Mouse (Mus musculus) myocyte (in vitro differentiated cells): ENCODE results near the gene Slc7a8. TPM values are rescaled to one million over a fixed set of nuclear protein-coding genes. Genes with fewer than 3 reads are reported as not detected.

ENCODE experiments used
- H3K27me3 ChIP-seq: one replicate; pipeline ENCODE4 v1.6.1; 2011; ENCODE audit not compliant: control insufficient read depth, insufficient read depth, insufficient read length
- H3K36me3 ChIP-seq: one replicate; pipeline ENCODE4 v1.6.1; 2011; ENCODE audit not compliant: control insufficient read depth, insufficient read depth
- H3K4me2 ChIP-seq: one replicate; pipeline ENCODE4 v1.6.1; 2011; ENCODE audit warnings: low read depth, control low read depth
- H3K4me3 ChIP-seq: one replicate; pipeline ENCODE4 v1.5.1; 2011; ENCODE audit warnings: mild to moderate bottlenecking, control low read depth, moderate library complexity
- H3K79me2 ChIP-seq: one replicate; pipeline ENCODE4 v1.6.1; 2011; ENCODE audit not compliant: control insufficient read depth, insufficient read depth
- H3ac ChIP-seq: one replicate; pipeline ENCODE4 v1.6.1; 2011; ENCODE audit not compliant: control insufficient read depth, insufficient read length
- CEBPB ChIP-seq: IDR thresholded peaks from 2 replicates; pipeline ENCODE4 v1.6.1; 2011; ENCODE audit warnings: mild to moderate bottlenecking, moderate library complexity; ENCODE audit not compliant: poor library complexity, insufficient read depth, severe bottlenecking
- E2F4 ChIP-seq: IDR thresholded peaks from one replicate; pipeline ENCODE4 v1.6.1; 2011; ENCODE audit warnings: mild to moderate bottlenecking, control low read depth, moderate library complexity; ENCODE audit not compliant: insufficient read depth
- MAX ChIP-seq: IDR thresholded peaks from one replicate; pipeline ENCODE4 v1.6.1; 2011; ENCODE audit warnings: low read depth, mild to moderate bottlenecking, control low read depth
- MYOD1 ChIP-seq, 3 experiments: IDR thresholded peaks; one replicate each; pipeline ENCODE4 v1.6.1; 2011; ENCODE audit warnings: control low read depth in 2 of 3, low read depth in 2 of 3, mild to moderate bottlenecking in 2 of 3, moderate library complexity in 1 of 3; ENCODE audit not compliant: insufficient read length in 2 of 3, control insufficient read depth in 1 of 3
- MYOG ChIP-seq, 3 experiments: IDR thresholded peaks; one replicate each; pipeline ENCODE4 v1.6.1; 2011; ENCODE audit warnings: control low read depth in 2 of 3, low read depth in 2 of 3, mild to moderate bottlenecking in 2 of 3; ENCODE audit not compliant: insufficient read length in 2 of 3, control insufficient read depth in 1 of 3, insufficient read depth in 1 of 3
- POLR2A ChIP-seq: IDR thresholded peaks from one replicate; pipeline ENCODE4 v1.6.1; 2011; ENCODE audit warnings: low read depth, mild to moderate bottlenecking, control low read depth, moderate library complexity; ENCODE audit not compliant: insufficient read length
- POLR2AphosphoS2 ChIP-seq: IDR thresholded peaks from one replicate; pipeline ENCODE4 v1.6.1; 2011; ENCODE audit warnings: low read depth, control low read depth; ENCODE audit not compliant: insufficient read length
- REST ChIP-seq: IDR thresholded peaks from one replicate; pipeline ENCODE4 v1.6.1; 2011; ENCODE audit warnings: mild to moderate bottlenecking, control low read depth, moderate library complexity; ENCODE audit not compliant: insufficient read depth, insufficient read length
- SRF ChIP-seq: IDR thresholded peaks from one replicate; pipeline ENCODE4 v1.6.1; 2011; ENCODE audit warnings: low read depth; ENCODE audit not compliant: control insufficient read depth, insufficient read length
- TCF12 ChIP-seq: IDR thresholded peaks from one replicate; pipeline ENCODE4 v1.6.1; 2011; ENCODE audit warnings: mild to moderate bottlenecking, control low read depth; ENCODE audit not compliant: poor library complexity, insufficient read depth, severe bottlenecking
- TCF3 ChIP-seq: IDR thresholded peaks from one replicate; pipeline ENCODE4 v1.6.1; 2011; ENCODE audit warnings: low read depth, control low read depth; ENCODE audit not compliant: insufficient read length
- USF1 ChIP-seq: IDR thresholded peaks from one replicate; pipeline ENCODE4 v1.6.1; 2011; ENCODE audit warnings: low read depth, mild to moderate bottlenecking, control low read depth, moderate library complexity
- polyA plus RNA-seq: library from polyadenylated mRNA; unstranded; fragments of >200 nt; fragmentation: generic; extraction: Trizol; gene quantifications from one replicate; pipeline ENCODE4 v1.2.1, GENCODE M21; 2012; ENCODE audit warnings: missing spikeins

Gene Slc7a8
- polyA plus RNA-seq, 1 experiment, result not detected

GRCm38 (mm10) chr14:54776768-54777167 is 5.0 kb downstream of the Slc7a8 start:
- H3K79me2 ChIP-seq, result no peaks in the 10 kb centered on the region
- TF ChIP-seq POLR2A (no peak), TCF3 (no peak), MAX (no peak), CEBPB (no peak), E2F4 (no peak), TCF12 (no peak), MYOG (IDR thresholded peaks at IDR 0.05; ENCODE audit: control insufficient read depth in 1 of 3, insufficient read depth in 1 of 3, insufficient read length in 2 of 3, low read depth in 2 of 3) (no peak), SRF (no peak), POLR2AphosphoS2 (no peak), USF1 (no peak), MYOD1 (IDR thresholded peaks at IDR 0.05; ENCODE audit: control insufficient read depth in 1 of 3, insufficient read length in 2 of 3, low read depth in 2 of 3) (no peak), REST (no peak)
- H3K4me2 ChIP-seq, result no peak overlapping the region
- no peak overlapping the region for H3ac ChIP-seq
- peaks cover 30% of the 10 kb centered on the region for H3K27me3 ChIP-seq
- no peaks in the 10 kb centered on the region for H3K36me3 ChIP-seq
- no peak overlapping the region for H3K4me3 ChIP-seq

- Histone ChIP-seq H3K4me3 (no peak overlapping the region), H3K4me2 (no peak overlapping the region), H3ac (no peak overlapping the region), H3K79me2 (no peaks in the 10 kb centered on the region), H3K27me3 (peaks cover 26% of the 10 kb centered on the region), H3K36me3 (no peaks in the 10 kb centered on the region)
- TF ChIP-seq CEBPB, result no peak
- TF ChIP-seq USF1, result no peak
- no peak for TF ChIP-seq MYOD1 (IDR thresholded peaks at IDR 0.05; ENCODE audit: control insufficient read depth in 1 of 3, insufficient read length in 2 of 3, low read depth in 2 of 3)
- TF ChIP-seq REST, result no peak
- TF ChIP-seq SRF, result no peak
- TF ChIP-seq MAX, result no peak
- no peak for TF ChIP-seq TCF12
- TF ChIP-seq TCF3, result no peak
- no peak for TF ChIP-seq POLR2AphosphoS2
- no peak for TF ChIP-seq POLR2A
- no peak for TF ChIP-seq MYOG (IDR thresholded peaks at IDR 0.05; ENCODE audit: control insufficient read depth in 1 of 3, insufficient read depth in 1 of 3, insufficient read length in 2 of 3, low read depth in 2 of 3)
- TF ChIP-seq E2F4, result no peak
Measured at GRCm38 (mm10) chr14:54775534-54776041, 6.2 kb downstream of the Slc7a8 start.

- Histone ChIP-seq H3K4me2 (no peak overlapping the region), H3K79me2 (no peaks in the 10 kb centered on the region), H3K27me3 (peaks cover 34% of the 10 kb centered on the region), H3K4me3 (no peak overlapping the region), H3ac (no peak overlapping the region), H3K36me3 (no peaks in the 10 kb centered on the region)
- TF ChIP-seq MYOD1 (IDR thresholded peaks at IDR 0.05; ENCODE audit: control insufficient read depth in 1 of 3, insufficient read length in 2 of 3, low read depth in 2 of 3) (no peak), POLR2AphosphoS2 (no peak), TCF3 (no peak), CEBPB (no peak)
Measured at GRCm38 (mm10) chr14:54772333-54772856, 9.4 kb downstream of the Slc7a8 start.

GRCm38 (mm10) chr14:54770373-54770772 is 11.4 kb downstream of the Slc7a8 start:
- Histone ChIP-seq H3K79me2 (no peaks in the 10 kb centered on the region), H3K4me2 (no peak overlapping the region), H3K4me3 (no peak overlapping the region), H3ac (no peak overlapping the region), H3K36me3 (no peaks in the 10 kb centered on the region), H3K27me3 (peaks cover 33% of the 10 kb centered on the region)
- no peak for TF ChIP-seq SRF
- TF ChIP-seq MAX, result no peak
- TF ChIP-seq TCF3, result no peak
- no peak for TF ChIP-seq CEBPB
- TF ChIP-seq TCF12, result no peak
- no peak for TF ChIP-seq REST
- no peak for TF ChIP-seq USF1

GRCm38 (mm10) chr14:54769068-54769425 is 12.7 kb downstream of the Slc7a8 start:
- H3K4me3 ChIP-seq, result no peak overlapping the region
- TF ChIP-seq CEBPB, result no peak
- no peak overlapping the region for H3K4me2 ChIP-seq

More at GRCm38 (mm10) chr14:54769068-54769425, 12.7 kb downstream of the Slc7a8 start:
- Histone ChIP-seq H3ac (no peak overlapping the region), H3K36me3 (no peaks in the 10 kb centered on the region), H3K27me3 (peaks cover 33% of the 10 kb centered on the region), H3K79me2 (no peaks in the 10 kb centered on the region)
